Mouse (Mus musculus) cortical plate, adult 2 months (tissue): Measurements from ENCODE around the gene Tk2.
"Not testable (repeated sequence)": the region's sequence is repeated elsewhere in the genome, so short reads cannot be mapped to it uniquely, and the experiment has no call there.

Experiments used
- CTCF ChIP-seq: fragments of 200-500 bp; IDR thresholded peaks from 2 replicates; pipeline ENCODE4 v1.5.1; 2011; ENCODE audit warnings: mild to moderate bottlenecking, control low read depth, low read length; ENCODE audit not compliant: insufficient read depth; ENCODE audit errors: extremely low read depth
- POLR2A ChIP-seq: fragments of 200-500 bp; IDR thresholded peaks from 2 replicates; pipeline ENCODE4 v1.6.1; 2011; ENCODE audit warnings: mild to moderate bottlenecking, low read length, control low read depth; ENCODE audit not compliant: insufficient read depth; ENCODE audit errors: extremely low read depth

DNA sequence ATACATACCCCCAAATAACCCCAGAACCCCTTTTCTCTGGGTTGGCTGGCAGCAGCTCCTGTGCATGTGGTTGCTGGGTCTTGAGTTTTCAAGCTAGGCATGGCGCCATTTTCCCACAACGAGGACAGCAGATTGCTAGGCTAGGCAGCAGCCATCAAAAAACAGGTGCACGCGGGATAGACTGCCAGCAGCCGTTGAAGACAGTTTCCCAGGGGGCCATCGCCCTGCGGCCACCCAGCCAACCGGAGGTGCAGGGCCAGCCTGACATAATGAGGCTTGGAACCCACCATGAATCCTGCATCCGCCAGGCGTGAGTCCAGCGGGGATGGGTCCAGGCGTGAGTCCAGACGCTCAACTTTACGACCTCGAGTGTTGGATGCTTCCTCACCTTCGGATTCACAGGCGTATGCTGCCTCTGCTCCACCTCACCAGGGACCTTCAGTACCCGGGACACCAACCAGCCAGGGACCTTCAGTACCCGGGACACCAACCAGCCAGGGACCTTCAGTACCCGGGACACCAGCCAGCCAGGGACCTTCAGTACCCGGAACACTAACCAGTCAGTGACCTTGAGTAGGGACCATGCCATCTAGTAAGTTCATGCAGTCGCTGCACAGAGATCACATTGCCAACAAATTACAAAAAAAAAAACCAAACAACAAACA, 16.0 kb upstream of the Tk2 start:
- TF ChIP-seq CTCF, POLR2A: not testable (repeated sequence)
